Mouse (Mus musculus) kidney, postnatal 36 days (tissue): ENCODE results near the gene Nsun4.
A peak's percentile ranks its signal among the peaks of the same experiment; 100 is the strongest.

Experiments used
- DNase-seq, 2 experiments: peaks; one replicate each; pipeline ENCODE4 v3.0.0; 2021 to 2022; ENCODE audit warnings: mixed read lengths in 2 of 2

The Nsun4 gene

DNA sequence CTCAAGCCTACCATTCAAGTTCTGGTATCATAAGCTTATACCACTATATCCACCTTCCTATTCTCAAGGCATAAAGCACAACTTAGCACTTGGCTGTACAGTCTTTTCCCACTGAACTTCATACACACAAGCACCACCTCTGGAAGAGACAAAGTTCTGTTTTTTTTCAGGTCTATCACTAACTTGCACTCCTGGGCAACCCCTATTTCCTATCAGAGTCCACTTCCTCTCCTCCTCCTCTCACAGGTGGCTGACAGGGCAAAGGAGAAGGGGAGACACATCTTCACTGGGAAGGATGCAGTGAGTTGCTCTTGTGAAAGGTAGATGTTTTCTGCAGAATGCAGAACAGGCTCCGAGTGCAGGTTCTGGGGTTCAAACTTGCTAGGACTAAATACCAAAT is 6.0 kb downstream of the Nsun4 start:
- DNase-seq, result no peak

DNA sequence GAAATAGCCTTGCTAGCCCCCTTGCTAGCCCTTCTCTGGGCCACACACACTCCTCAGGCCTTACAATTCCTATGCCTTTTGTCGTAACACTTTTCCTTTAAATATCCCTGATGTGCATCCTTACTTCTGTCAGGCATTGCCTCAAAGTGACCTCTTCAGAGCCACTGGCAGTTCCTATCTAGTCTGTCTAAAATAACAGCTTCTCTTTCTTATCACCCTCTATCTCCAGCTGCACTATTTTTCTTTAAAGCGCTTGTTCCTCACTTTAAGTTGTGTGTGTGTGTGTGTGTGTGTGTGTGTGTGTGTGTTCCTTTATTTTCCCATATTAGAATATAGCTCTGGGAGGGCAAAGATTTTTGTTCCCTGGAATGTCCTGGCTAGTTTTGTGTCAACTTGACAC is 7.1 kb downstream of the Nsun4 start:
- no peak for DNase-seq

DNA sequence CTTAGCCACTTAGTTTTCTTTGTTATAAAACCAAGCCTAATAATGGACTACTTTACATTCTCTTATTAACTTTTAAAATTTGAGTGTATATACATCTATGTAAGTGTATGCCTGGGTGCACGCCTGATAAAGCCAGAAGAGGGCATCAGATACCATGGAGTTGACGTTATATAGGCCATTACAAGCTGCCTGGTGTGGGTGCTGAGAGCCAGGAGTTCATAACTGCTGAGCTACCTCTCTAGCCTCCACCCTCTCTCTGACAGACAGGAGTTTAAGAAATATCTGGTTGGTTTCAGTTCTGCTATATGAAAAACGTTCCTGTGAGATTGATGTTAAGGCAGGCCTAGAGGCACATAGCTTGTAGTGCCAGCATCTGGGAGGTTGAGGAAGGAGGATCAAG is 11.5 kb downstream of the Nsun4 start:
- DNase-seq, result no peak

DNA sequence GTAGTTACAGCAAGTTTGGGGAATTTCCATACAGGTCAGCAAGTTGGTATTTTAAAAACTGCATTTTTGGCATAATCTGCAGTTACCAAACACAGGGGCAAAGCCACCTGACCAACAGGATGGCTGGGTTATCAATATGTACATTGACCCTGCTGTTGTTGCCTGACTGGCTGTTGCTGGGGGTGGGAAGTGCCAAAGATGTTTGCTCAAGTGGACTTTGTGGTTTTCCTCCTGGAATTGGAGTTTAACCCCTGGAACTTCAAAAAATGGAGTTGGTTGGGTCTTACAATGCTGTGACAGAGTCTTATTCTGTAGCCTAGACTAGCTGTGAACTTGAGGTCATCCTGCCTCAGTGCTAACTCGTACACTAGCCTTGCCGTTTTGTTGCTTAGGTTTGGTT is 13.2 kb downstream of the Nsun4 start:
- DNase-seq, result peak; percentile 16 to 36

DNA sequence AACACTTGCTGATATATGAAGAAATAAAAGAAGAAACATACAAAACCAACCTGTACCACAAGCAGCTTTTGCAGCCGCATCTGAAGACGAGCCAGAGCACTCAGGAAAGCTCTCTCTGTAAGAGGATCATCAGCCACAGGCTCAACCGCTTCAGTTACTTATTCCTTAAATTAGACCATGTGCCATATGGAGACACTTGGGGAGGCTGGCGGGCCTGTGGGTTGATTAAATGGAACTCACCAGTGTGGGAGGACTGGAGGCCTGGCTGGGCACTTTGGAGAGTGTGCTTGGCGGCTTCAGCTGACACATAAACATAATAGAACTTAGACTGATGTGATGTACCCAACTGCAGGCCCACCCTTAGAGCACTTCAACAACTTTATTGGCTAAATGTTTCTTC is 20.3 kb downstream of the Nsun4 start:
- no peak for DNase-seq

DNA sequence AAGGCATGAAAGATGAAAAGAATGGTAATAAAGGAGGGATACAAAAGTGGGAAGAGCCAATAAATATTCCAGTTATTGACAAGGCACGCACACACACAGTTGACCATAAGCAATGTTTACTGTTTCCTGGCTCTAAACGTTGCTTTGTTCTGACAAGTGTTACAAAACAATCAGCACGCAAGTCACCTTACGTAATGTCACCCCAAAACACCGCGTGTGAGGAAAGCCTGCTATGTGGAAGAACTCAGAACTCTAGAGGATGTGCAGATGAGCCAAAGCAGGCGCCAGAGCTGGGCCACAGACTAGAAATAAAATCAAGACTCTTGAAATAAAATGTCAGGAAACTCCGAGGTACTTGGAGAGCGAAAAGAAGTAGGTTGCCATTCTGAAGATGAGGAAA is 20.8 kb downstream of the Nsun4 start:
- no peak for DNase-seq

DNA sequence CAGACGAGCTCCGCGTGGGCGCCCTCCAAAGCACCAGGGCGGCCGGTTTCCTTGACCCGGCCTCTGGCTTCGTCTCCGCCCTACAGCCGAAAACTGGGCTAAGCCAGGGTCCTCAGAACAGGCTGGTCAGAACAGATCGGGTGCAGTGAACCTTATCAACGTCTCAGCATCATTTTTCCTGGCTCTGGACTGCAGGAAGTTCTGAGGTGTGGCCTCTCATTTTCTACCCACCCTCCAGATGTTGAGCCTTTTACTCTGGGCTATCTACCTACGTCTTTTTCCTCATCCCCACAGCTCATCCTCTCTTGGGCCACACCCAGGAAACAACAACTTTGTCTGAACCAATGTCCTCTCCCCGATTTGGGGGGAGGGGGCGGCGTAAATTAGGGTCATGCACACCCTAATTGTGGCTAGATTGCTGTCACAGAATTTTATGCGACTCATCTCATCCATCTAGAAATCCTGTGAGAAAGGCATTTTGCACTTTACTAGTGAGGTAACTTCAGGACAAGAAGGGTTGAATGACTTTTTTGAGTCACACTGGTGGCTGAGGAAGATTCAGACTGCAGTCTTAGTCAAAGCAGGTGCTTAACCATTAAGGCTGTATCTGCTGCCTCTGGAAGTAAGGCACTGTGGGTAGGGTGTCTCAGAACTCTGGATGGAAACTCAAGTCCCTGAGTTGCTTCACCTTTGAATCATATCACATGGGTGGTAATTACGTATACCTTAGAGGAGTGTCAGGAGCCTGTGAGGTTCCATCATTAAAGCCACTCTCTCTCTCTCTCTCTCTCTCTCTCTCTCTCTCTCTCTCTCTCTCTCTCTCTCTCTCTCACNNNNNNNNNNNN is 35.6 kb downstream of the Nsun4 start, which contains the start of gene Faah:
TSS of gene Faah (minus strand) at position 25 of the 845 bp plus-strand sequence.
- no peak for DNase-seq

DNA sequence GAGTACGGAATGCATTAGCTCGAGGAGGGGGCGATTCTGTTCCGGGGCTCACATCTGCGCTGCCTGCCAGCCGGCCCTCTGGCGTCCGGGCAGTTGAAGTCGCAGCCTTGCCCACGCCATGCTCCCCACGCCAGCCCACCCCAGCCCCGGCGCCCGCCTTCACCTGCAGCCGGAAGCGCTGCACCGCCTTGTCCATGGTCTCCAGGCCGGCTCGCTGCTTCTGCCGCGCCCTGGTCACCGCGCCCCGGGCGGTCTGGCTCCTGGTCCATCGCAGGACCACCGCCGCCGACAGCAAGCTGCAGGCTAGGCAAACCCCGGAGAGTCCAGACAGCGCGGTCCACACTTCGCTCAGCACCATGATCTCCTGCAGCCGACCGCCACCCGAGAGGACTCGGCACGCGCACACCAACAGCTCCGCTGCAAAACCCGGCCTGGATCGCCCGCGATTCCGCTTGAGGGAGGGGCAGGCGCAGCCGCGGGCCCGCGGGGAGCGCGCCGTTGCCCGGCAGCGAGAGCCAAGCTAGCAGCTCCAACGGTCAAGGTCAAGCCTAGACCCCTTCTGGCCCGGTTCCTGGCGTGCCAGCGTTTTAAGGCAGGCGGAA is 36.3 kb downstream of the Nsun4 start:
- DNase-seq, result peak; percentile 90

DNA sequence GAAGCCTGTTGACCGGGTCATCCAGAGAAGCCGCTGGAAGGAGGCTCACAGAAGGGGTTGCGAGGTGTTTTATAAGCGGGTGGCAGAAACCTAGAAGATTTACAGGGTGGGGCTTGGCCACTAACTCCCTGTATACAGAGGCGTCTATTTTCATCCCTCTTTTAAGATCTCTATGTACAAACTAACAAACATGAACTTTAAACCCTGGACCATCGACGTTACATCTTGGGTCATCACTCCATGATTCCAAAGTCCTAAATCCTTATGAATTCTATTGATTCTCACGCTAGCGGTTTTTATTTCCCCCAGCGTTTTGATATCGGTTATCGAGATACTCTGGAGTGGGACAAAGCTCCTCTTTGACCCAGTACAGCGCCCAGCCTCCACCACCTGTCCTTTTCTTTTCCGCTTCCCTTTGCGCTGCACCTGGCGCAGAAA is 36.8 kb downstream of the Nsun4 start:
- DNase-seq, result peak in 1 of 2 experiments; percentile 19

DNA sequence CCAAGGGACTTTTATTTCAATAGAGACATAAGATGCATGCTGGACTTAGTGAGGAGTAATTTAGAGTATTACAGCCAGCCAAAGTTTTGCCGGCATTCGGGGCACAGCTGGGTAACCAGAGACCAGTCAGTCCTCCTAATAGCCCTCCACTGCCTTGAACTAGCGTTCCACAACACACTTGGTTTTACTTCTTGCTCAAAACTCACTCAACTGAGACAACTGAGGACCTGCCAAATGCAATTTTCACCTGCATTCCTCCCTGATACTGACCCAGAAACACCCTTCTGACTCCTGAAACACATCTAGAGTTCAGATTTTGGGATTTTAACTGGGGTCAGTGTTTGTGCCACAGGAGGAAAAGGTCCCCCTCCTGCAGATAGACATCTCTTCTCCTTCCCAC is 37.3 kb downstream of the Nsun4 start:
- DNase-seq, result peak; percentile 44 to 62

DNA sequence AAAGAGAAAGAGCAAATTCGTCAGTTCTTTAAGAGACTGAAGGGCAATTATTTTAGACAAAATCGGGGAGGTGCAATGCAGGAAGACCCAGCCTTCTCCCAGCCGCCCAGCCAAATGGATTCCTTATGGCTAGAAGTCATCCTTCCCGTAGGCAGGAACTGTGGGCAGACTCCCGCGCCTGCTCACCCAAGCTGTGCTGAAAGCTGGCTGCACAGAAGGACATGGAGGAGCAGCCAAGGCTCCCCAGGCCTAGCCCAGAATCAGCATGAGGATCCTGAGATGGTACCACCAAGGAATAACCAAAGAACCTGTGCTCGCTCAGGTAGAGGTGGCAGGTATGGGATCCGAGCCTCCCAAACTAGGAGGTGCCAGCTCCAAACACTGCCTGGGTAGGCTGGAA is 37.7 kb downstream of the Nsun4 start:
- no peak for DNase-seq

DNA sequence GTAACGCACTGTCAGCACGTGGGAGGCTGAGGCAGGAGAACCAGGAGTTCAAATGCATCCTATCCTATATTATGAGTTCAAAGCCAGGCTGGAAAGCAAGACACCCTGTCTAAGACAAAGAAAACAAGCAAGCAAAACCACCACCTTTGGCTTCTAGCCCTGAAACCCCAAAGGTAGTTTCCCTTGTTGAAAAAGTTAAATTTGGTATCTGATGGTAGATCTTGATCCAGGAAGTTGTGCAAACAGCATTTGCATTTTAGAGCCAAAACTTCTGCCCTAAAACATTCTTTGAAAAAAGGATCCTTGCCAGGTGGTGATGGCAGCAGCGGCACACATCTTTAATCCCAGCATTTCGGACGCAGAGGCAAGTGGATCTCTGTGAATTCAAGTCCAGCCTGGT is 38.2 kb downstream of the Nsun4 start:
- DNase-seq, result no peak

DNA sequence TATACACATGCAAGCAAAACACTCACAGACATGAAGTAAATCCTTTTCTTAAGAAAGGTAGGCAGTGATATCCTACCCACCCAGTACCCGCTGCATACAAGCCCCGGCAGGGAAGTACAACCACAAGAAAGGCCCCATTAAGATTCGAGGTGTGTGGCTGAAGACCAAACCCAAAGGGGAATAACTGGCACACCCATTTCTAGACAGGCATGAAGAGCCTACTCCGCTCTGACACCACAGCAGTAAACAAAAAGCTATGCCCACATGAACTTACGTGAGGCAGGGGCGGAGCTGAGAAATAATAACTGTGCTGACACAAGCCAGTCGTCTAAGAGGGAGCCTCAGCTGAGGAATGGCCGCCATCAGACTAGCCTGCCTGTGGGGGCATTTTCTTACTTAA is 43.5 kb downstream of the Nsun4 start:
- no peak for DNase-seq

DNA sequence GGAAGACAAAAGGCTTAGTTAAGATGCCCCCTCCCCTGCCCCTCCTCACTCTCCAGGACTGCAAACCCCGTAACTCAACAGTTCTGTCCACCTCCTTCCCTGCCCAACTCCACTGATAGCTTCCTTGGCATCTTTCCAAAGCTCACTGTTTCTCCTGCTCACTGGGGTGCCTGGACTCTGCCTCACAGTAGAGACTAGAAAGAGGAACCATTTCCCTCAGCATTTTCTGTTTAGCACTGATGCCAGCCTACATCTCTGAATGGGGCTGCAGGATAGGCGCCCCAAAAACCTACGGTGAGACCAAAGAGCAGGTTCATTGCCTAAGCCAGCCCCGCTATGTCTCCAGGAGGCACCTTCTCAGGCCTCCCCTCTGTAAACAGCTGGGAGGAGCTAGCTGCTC is 52.5 kb downstream of the Nsun4 start:
- DNase-seq, result no peak

DNA sequence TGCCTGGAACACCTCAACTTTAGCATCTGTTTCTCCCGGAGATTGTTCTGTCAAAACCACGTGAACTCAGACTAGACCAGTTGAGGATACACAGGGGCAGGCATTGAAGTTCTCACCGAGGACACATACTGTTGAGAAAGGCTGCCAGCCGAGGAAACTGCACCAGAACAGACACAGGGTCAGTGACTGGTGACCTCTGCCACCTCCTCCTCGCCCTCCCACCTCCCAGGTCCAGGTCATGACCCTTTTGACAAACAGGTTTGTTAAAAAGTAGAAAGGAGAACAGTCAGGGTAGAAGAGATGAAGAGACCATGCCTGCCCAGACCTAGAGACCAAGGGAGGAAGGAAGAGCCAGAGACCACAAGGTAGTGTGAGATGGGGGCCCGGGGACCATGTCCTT is 53.0 kb downstream of the Nsun4 start:
- no peak for DNase-seq

DNA sequence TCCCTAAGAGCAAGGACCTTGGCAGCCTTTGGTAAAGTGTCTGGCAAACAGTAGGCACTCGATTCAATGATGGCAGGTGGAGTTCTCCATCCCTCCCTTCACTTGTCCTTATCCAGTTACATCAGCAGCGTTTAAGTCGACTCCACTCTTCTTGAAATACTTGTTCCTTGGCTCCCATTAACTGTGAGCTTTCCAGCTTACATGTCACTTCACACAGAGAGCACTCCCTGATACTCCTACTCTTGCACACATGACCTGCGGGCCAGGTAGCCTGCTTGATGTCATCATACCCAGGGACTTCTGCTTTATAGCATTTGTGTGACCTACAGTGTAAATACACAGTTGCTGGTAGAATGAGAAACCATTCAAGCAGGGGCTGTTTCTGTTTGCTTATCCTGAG is 56.9 kb downstream of the Nsun4 start:
- no peak for DNase-seq

DNA sequence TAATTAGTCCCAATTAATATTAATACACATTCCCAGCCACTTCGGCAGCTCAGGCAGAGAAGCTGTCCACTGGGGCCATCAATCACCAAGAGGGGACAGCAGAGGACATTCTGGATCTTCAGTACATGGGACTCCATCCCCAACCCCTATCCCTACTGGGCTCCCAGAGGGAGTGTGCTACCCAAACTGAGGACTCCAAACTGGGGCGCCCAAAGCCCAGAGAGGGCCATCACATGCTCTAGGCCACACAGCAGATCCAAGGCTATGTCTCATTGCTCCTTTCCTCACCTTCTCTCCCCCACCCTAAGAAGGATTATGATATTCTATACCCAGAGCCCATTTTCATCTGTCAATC is 58.3 kb downstream of the Nsun4 start:
- DNase-seq, result no peak

DNA sequence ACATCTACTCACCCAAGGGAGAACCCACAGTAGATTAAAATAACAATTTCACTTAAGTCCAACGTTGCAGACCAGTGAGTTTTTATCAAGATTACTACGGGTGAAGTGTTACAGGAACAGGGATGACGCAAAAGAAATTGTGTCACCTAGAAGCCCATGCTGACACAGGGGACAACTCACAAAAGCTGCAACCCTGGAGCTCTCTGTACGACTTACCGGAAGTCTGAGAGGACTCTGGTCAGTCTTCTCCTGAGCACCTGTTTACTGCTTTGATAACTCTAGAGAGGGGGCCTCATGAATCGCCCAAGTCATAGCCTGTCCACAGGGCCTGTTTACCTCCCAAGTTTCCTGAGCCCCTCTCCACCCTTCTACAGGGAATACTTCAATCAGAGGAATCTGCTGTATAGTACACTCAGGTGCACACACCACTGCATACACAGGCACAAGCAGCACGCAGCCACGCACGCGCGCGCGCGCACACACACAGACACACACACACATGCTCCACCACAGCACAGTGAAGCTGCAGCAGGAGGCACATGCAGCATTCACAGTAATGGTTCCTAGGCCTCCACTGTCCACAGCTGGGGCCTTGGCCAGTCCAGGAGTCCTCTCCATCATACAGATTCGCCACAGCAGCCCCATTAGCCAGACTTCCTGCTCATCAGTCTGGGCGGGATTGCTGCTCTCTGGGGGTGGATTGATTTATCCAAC is 58.9 kb downstream of the Nsun4 start:
- DNase-seq, result no peak

DNA sequence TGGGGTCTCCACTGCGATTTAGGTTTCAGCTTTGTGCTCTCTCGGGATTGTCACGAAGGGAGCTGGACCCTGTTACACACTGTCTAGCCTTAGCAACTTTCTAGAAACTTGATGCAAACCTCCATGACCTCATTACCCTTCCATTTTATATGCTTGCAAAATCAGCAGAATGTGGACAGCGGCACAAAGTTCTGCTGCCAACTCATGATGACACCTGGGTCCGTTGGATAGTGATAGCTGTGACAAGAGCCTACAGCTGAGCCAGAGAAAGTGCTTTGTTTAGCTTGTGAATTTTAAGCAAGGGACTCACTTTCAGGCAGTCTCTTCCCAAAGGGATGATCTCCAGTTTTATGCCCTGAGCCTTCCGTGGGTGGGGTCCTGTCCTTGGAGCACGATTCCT is 64.3 kb downstream of the Nsun4 start:
- no peak for DNase-seq

DNA sequence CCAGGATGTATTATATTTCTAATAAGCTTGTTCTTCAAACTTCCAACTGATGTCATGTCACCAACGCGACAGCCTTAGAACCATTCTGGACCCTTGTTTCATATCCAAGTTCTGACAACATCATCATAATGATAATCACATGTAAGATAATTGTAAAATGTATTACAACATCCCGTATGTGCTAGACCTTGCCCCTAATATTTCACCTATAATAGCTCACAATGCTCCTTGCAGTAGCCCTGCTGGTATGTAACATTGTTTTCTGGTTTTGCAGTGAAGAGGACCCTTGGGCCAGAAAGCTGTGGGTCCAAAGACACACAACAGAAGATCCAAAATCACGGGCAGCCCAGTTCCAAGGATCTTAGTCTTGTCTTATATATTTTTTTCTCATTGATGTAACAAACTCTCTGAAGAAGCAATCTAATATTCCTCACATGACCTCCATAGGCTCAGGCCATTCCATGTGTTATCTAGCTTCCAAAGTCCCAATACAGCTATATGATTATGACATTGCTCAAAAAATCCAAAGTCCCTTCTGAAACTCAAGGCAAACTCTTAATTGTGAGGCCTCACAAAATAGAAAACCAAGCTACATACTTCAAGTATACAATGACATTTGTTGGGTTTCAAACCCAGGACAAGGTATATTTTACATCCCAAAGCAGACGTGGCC is 65.7 kb downstream of the Nsun4 start:
- DNase-seq, result no peak

DNA sequence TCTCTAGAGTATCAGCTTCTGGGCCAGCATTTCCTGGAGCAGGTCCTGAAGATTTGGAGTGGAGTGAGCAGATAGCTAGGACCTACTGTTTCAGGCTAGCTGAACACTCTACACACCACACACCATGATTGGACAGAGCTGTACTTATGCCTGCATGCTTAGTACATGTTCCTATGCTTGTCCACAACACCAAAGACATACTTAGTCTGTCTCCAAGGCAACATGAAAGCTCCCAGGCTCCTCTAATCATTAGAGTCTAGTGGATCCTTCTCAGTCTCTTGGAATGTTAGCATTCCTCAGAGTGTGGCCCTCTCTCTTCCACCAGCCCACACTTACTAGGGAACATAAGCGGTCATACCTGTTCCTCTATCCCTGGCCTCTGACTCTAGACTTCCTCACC is 66.2 kb downstream of the Nsun4 start:
- DNase-seq, result no peak

DNA sequence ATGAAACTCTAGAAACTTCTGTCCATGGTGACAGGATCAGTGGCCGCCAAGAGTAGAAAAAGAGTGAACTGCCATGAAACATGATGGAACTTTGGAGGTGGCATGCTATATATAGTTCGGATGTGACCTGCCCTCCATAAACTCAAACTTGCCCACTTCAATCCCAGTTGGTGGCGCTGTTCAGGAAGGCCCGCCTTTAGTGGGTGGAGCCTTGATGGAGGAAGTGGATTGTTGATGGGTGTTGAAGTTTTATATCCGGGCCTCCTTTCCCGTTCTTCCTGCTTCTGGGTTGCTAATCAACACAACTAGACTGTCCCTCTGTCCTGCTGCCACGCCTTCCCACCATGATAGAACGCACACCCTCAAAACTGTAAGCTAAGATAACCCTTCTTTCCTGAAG is 68.7 kb downstream of the Nsun4 start:
- peak in 1 of 2 experiments; percentile 28 for DNase-seq

DNA sequence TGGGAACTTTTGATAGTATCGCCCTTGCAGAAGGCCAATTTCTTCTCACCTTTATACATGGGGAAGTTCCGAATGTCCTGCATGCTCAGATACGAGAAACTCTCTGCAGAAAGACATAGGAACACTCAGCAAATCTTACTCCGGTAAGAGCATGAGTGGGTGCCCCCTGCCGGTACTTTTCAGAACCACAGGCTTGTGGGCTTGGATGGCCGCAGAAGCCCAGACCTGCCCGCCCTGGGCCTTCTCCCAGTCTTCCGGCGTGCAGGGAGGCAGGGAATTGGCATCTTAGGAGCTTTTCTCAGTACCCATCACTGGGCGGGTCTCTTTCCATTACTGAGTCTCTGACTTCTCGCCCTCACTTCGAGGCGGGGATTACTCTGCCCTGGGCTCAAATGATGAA is 69.6 kb downstream of the Nsun4 start:
- peak; percentile 84 to 95 for DNase-seq
